Mouse (Mus musculus) heart, adult 2 months (tissue): Measurements from ENCODE around the gene Ptrhd1.

ENCODE experiments used
- CTCF ChIP-seq: fragments of 200-600 bp; IDR thresholded peaks from 2 replicates; pipeline ENCODE4 v1.8.1; 2022; ENCODE audit warnings: antibody characterized with exemption, mild to moderate bottlenecking, moderate library complexity
- POLR2A ChIP-seq: fragments of 200-500 bp; IDR thresholded peaks from 2 replicates; pipeline ENCODE4 v1.6.1; 2011; ENCODE audit warnings: mild to moderate bottlenecking, low read depth, low read length, control low read depth; ENCODE audit not compliant: insufficient read depth

DNA sequence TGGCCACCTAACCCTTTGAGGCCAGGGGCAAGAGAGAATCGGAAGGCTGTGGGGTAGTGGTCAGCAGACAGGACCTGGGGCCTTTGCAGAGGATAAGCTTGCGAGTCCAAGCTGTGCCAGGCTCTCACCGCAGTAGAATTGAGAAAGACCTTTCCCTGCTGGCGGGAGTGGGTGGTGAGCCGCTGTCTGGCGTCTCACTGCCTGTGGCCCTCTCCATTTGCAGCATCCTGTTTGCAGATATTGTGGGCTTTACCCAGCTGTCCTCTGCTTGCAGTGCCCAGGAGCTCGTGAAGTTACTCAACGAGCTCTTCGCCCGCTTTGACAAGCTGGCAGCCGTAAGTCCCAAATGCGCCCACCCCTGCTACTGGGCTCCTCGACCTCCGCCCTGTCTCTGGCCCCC, 39.2 kb upstream of the Ptrhd1 start:
- TF ChIP-seq CTCF (no peak), POLR2A (no peak)
